Mouse (Mus musculus) right cerebral cortex, postnatal 4 days (tissue): ENCODE results near the gene Ruvbl2.
"Not testable (repeated sequence)": the region's sequence is repeated elsewhere in the genome, so short reads cannot be mapped to it uniquely, and the experiment has no call there.

Experiments used
- DNase-seq: peaks from one replicate; pipeline ENCODE4 v3.0.0-alpha.2; 2022

Ruvbl2 gene

DNA sequence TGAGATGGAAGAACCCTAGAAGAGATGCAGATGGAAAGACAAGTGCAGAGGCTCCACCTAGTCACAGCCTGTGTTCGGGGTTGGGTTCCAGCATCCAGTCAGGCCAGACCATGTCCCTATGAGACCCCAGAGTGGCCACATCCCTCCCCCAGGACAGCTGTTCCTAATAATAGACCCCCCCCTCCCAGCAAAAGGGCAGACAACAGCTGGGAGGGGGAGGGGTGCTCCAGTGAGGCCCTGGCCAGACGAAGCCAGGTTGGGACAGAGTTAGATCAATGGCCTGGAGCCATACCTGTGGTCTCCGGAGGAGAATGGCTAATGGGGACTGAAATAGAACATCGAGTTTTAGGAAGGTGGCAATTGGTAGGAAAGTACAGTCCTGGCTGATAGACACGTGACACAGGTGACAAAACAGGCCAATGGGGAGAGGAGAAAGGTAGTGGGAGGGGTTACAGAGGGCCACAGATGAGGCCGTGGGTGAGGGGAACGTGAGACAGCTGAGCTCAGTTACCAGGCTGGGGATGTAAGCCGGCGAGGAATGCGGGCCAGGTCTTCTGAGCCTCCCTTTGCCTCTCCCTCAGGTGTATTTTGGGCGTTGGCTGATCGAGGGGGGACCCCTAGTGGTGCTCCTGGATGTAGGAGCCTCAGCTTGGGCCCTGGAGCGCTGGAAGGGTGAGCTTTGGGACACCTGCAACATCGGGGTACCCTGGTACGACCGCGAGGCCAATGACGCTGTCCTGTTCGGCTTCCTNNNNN lies at the start of gene Ruvbl2:
Gene Ruvbl2, minus strand, starts transcription at position 576 of the 756 bp plus-strand sequence.
- no peak for DNase-seq

DNA sequence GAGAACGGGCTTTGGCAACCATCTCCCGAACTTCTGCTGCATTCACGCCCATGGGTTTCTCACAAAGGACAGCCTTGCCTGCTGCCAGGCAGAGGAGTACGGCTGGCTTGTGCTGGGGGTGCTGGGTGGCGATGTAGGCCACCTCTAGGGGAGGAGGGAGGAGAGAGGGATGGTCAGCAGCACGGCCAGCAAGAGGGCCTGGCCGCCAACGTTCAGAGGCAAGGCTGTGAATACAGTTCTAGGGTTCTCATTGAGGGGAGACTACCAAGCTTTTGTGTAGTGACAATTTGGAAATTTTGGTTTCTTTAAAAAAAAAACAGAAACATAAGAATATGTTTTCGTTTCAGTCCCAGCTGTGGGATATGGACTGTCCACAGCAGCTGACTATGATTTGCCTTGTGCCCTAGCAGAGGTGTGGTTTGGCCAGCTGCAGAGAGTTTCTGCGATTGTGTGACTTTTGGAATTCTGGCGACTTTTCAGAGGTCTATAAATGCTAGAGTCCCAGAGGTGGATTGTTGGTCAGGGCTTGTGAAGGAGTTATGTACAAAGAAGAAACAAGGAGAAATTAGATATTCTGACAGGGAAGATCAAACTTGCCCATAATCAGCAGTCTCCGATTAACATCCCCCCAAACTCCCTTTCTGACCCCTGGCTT lies 49.0 kb upstream of the Ruvbl2 start, which contains the start of gene Gm45808:
Gene Gm45808, minus strand, starts transcription at position 51 of the 655 bp plus-strand sequence.
- no peak for DNase-seq

DNA sequence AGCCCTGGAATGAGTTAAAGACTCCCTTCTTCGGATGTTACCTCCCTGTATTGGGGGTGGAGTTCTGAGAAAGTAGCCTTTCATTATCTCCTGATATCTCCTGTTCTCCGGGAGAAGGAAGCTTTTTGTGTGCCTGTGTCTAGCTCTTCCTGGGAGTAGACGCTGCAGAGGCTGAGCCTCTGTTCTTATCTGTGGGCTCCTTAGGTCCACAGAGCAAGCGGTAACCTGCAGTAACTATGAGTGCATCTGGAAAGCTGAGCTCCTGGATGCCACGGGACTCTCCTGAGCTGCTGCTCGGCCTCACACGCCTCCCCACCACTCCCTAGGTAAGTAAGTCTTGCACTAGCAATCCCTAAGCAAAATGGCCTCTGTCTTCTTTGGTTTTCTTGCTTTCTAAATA lies 48.3 kb upstream of the Ruvbl2 start:
- DNase-seq: no peak

DNA sequence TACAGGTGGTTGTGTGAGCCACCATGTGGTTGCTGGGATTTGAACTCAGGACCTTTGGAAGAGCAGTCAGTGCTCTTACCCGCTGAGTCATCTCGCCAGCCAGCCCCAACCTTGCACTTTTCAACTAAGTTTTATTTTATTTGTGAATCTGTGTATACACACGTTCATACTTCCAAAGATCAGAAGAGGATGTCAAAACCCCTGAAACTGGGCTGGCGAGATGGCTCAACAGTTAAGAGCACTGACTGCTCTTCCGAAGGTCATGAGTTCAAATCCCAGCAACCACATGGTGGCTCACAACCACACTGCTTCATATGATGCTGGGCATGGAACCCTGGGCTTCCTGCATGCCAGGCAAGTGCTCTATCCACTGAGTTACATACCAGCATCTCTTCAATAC lies 47.1 kb upstream of the Ruvbl2 start:
- DNase-seq: not testable (repeated sequence)

DNA sequence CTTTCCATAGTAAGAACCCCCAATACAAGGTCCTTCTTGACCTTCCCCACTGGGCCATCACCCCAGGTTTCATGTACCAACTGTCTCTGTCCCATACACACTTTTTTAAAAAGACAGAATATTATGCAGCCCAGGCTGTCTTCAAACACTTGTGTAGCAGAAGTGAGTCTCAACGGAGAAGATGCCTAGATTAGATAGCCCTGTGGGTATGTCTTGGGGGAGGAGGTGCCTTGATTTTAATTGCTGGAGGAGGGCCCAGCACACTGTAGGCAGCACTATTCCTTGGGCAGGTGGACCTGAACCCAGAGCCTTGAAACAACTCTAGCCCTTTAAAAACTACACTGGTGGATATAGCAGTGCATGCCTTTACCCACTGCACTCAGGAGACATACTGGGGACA lies 44.3 kb upstream of the Ruvbl2 start:
- DNase-seq: no peak

DNA sequence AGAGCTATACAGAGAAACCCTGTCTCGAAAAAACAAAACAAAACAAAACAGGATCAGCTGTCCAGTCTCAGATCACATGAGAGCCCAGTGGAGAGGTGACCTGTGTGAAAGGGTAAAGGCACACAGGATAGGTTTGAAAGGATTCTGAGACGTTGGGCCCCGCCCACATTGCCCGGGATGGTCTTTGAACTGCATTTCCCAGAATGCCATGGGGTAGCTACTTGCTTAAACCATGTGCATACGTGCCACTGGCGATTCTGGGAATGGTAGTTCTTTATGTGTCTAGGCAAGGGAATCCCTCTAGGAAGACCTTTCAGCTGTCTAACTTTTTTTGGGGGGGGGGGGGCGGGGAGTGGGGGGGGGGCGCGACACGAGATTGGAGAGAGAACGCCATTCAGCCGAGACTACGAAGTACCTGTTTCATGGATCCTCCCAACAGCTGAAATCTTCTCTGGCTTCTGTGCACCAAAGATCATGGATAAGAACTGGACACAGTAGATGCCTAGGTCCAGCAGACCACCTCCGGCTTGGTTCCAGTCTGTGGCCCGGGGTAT lies 43.6 kb upstream of the Ruvbl2 start, which contains the start of gene Tulp2:
Gene Tulp2, plus strand, starts transcription at position 504 of the 554 bp plus-strand sequence.
- peak; percentile 56 for DNase-seq

DNA sequence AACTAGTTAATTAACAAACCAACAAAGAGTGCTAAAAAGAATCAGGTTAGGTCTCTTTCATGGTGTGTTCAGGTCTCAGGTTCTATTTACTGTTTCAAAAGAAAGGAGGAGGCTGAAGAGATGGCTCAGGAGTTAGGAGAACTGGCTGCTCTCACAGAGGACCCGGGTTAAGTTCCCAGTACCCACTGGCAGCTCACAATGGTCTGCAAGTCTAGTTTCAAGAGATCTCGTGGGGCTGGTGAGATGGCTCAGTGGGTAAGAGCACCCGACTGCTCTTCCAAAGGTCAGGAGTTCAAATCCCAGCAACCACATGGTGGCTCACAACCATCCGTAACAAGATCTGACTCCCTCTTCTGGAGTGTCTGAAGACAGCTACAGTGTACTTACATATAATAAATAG lies 42.4 kb upstream of the Ruvbl2 start:
- DNase-seq: not testable (repeated sequence)

DNA sequence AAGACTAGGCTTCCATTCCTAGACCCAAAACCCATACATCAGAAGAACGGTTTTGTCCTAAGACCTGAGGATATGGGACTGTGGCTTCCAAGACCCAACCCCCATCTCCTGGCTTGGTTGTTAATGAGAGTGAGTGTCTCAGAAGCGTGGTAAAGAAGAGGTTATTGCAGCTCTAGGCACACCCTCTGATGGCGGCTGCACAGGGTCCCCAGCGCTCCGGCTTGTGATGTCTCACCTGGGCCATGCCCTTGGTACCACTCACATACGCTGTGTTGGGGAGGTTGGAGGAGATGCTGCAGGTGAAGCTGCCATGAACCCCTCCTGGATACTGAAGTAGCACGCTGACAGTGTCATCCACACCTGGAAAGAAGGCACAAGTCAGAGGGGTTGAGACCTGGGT lies 40.9 kb upstream of the Ruvbl2 start:
- DNase-seq: no peak

DNA sequence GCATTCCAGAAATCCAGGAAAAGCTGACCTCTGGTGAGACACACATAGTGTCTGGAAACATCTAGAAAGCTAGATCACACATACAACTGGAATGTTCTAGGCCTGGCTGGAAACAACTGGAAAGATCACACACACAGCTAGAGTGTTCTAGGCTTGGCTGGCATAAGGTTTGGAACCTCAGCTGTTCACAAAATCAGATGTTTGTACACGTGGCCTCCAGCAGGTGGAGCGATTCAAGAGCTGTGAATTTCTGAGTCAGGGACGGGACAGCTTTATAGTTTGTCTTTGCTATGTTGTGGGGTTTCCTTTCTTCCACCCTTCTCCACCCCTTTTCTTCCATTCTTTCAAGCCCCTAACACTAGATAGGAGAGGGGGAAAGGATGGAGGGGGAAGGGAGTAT lies 39.1 kb upstream of the Ruvbl2 start:
- peak; percentile 48 for DNase-seq

DNA sequence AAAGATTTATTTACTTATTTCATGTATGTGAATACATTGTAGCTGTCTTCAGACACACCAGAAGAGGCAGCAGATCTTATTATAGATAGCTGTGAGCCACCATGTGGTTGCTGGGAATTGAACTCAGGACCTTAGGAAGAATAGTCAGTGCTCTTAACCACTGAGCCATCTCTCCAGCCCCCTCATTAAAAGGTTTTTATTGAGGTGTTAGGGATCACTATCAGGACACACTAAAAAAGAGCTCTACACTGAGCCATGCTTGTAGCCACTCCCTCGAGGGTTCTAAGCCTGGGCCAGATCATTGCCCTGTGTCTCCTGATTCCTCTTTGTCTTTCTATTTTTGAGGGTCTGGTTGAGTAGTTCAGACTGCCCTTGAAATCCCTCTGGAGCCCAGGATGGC lies 38.6 kb upstream of the Ruvbl2 start:
- no peak for DNase-seq

DNA sequence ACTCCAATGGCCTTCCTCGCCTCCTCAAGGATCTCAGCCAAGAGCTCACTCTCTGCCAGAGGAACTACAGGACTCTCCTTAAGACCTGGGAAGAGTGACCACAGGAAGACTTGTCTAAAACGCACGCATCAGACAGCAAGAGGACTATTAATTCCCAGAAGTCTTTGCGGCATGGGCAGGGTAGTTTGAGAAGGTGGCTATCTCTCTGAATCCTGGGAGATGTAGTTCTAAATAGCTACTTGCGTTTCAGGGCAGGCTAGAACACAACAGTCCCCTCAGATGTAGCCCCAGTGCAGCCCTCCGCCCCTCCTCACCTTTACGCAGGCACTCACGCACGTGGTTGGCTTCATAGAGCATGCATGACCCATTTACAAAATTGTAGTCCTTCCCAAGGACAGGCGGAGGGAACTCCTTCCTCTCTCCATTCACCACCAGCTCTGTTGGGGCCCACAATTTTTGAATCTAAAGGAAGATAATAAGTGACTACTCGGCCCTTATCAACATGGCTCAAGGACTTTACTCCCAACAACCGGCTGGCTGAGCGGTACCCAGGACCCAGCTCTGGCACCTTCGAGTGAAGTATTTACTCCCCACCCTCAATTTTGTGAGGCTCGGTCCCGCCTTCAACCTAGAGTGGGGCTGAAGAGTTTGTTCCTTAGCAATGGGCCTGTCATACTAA lies 37.5 kb upstream of the Ruvbl2 start:
- DNase-seq: no peak

DNA sequence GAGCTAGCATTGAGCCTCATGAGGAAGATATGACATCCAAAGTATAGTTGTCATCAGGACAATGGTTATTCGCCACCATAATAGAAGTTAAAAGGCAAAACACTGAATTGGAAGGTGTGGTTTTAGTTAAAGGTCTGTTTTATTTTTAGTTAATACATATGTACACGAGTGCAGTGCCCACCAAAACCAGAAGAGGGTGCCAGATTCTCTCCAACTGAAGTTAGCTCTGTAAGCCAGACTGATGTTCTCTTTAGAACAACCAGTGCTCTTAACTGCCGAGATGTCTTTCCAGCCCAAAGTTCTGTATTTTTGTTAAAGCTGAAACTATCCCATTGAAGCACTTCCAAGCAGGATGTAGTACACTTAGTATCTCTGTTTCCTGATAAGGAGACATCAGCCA lies 33.0 kb upstream of the Ruvbl2 start:
- DNase-seq: peak; percentile 79

DNA sequence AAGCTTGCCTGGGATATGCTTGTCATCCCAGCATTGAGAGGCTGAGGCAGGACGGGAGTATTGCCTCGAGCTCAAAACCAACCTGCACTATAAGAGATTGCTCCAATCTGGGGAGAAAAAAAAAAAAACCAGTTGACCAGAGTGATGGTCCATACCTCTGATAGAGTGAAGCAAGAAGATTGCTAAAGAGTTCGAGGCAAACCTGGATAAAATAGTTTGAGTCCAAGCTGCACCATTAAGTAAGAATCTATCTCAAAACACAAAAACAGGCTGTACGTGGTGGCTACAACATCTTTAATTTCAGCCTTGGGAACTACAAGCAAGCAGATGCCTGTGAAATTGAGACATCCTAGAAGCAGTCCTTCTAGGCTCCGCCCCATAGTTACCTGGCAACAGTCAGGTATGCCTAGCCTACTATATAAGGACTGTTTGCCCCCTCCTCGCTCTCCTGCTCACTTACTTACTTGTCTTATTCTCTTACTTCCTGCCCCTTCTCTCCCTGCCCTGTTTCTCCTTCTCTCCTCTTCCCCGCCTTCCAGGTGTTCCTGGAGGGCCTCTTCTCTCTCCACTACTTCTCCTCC lies 29.3 kb upstream of the Ruvbl2 start:
- DNase-seq: no peak

DNA sequence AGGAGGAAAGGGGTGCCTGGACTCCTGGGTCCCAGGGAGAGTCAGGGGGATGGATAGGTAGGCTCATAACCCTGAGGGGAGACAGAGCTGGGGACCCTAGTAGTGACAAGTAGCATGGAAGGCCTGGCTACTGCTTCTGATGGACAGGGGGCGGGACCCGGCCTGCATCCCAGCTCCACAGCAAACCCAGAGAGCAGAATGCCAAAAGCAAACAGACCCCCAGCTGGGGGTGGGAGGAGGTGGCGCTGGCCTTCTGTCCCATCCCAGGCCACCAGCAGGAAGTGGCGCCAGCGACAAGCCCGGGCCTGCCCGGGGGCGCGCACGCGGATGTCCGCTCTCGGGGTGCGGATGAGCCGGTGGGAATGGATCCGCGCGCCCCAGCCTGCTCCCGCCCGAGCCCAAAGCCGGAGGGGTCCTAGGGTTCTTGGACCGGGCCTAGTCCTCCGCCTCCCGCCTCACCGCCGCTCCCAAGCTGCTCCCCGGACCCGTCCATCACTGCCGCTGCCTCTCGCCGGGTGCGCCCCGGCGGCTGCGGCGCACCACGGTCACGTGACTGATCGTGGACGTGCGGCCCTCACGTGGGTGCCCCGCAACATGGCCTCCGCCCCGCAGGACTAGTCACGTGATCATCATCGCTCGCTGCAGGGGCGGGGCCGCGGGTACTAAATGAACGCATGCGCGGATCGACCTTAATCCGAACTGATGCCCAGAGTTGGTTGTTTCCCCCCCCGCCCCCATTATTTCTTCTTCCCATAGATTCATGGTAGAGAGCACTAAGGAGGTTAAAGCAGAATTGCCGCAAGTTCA lies 28.6 kb upstream of the Ruvbl2 start, which contains the start of gene Bax:
Gene Bax, minus strand, starts transcription at position 616 of the 807 bp plus-strand sequence.
- DNase-seq: peak; percentile 96

DNA sequence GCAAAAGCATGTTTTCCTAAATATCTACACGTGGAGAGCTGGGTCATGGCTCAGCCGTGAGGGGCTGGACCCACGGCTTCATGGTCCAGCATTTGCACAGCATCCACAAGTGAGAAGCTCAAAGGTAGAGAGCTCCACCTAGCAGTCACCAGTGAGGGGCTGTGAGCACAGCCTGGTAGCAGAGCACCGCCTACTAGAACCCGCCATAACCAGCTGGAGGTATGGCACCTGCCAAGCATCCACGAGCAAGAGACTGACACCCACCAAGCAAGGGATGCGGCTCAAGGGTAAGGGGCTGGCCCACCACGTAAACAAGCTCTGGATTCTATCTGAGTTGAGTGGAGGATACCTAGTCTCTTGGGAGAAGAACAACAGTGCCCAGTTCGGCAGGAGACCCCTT lies 27.7 kb upstream of the Ruvbl2 start:
- no peak for DNase-seq

DNA sequence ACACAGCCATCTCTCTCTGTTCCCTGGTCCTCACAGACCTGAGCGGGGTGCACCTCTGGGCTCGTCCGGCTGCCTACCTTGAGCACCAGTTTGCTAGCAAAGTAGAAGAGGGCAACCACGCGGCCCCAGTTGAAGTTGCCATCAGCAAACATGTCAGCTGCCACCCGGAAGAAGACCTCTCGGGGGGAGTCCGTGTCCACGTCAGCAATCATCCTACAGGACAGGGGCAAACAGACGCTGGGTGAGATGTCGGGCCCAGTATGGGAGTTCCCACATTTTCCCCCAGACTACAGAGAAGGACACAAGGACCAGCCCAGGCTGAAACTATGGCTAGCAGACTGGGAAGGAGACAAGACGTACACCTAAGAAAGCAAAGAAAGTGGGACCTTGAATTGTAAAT lies 27.2 kb upstream of the Ruvbl2 start:
- no peak for DNase-seq

DNA sequence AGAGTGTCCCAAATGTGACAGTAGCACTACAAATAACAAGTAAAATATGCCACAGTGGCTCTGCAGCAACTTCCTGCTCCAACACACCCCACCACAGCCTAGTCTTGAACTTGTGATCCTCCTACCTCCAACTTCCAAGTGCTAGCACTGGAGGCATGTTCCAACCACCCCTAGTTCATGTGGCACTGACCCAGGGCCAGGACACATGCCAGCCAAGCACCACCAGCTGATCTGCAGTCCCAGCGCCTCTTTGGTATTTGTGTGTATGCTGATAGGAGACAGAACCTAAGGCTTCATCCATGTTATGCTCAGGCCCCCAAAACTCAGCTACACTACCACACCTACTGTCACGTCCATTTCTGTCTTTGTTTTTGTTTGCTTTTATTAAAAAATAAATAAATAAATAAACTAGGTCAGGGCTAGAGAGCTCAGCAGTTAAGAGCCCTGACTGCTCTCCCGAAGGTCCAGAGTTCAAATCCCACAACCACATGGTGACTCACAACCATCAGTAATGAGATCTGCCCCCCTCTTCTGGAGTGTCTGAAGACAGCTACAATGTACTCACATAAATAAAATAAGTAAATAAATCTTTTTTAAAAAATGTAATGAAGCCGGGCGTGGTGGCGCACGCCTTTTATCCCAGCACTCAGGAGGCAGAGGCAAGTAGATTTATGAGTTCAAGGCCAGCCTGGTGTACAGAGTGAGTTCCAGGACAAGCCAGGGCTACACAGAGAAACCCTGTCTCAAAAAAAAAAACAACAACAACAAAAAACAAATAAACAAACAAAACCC lies 26.3 kb upstream of the Ruvbl2 start:
- no peak for DNase-seq

DNA sequence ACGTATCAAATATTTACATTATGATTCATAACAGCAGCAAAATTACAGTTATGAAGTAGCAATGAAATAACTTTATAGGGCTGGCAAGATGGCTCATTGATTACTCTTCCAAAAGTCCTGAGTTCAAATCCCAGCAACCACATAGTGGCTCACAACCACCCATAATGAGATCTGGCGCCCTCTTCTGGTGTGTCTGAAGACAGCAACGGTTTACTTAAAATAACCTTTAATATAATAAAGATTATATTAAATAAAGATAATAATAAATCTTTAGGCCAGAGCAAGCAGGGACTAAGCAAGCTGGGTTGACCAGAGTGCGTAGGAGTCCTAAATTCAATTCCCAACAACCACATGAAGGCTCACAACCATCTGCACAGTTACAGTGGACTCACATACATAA lies 25.0 kb upstream of the Ruvbl2 start:
- not testable (repeated sequence) for DNase-seq

DNA sequence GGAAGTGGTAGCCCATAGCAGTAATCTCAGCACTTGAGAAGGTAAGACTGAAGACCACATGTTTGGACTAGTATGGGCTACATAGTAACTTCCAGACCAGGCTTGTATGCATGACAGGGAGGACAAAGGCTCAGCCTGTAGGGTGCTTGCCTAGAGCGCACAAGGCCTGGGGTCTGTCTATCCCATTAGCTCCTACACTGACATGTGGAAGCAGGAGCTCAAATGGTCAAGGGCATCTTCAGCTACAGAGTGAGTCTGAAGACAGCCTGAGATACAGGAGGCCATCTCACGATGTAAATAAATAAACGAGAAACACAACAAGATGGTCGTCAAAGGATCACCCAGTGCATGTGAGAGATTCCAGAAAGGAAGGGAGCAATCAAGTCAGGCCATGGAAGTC lies 24.4 kb upstream of the Ruvbl2 start:
- no peak for DNase-seq

DNA sequence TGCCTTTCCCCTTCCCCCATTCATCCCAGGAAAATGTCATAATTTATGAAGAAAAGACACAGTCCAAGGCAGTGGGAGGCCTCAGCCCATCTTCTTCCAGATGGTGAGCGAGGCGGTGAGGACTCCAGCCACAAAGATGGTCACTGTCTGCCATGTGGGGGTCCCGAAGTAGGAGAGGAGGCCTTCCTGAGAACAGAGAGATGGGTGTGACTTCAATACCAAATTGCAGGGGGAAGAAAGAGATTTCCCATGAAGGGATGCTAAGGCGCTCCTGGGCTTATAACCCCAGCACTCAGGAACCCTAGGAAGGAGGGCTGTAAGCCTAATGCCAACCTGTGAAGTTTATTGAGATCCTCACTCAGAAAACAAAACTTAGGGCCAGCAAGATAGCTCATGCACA lies 23.9 kb upstream of the Ruvbl2 start:
- DNase-seq: no peak

DNA sequence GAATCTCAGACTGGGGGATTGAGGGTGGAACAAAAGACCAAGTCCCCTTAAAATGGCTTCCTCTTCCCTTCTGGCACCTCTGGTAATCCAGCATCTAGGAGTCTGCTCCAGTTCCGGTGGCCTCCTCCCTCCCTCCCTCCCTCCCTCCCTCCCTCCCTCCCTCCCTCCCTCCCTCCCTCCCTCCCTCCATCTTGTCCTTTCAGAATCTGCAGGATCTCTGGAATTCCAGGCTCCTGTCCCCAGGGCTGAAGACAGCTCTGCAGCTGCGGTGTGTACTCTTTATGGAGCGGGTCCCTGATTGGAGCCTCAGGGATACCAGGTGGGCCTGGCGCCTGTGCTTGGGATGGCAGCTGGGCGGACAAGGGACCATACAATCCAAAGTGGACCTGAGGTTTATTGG lies 23.4 kb upstream of the Ruvbl2 start:
- no peak for DNase-seq
